Mouse (Mus musculus) embryo, embryonic 10.5 days (tissue): ENCODE results near the gene Pkd1l3.

ENCODE experiments used
- DNase-seq: peaks from one replicate; pipeline ENCODE4 v3.0.0-alpha.2; 2015; ENCODE audit warnings: low spot score

The Pkd1l3 gene

DNA sequence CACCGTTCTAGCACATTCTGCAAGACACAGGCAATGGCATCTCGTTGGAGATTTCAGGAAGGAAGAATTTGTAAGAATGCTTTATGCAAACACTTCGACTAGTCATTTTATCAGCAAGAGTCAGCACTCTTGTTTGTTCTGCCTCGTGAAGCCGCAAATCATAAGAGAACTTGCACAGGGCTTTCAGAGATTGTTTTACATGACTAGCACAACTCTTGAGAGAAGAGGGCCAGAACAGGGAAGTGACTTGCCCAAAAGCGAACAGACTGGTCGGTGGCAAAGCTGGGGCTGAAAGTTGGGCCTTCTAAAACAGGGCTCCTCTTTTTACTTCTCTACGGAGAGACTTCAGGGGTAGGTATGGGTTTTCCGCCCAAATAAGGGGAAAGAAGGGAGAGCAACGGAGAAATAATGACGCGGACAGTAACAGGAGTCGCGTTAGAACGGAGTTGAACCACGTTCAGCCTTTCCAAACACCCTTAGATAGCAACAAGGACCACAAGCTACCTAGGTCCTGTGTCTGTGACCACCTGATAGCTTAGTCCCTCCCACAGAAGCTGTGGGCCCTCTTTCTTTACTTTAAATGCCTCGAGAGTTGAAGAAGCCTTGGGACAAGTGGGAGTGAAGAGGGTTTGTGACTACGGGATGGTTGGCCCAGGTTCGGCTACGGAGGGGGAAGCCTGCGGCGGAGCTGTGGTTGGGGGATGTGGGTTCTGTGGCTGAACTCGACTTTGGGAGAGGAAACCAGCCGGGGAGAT lies 90.4 kb downstream of the Pkd1l3 start:
- DNase-seq, result no peak

DNA sequence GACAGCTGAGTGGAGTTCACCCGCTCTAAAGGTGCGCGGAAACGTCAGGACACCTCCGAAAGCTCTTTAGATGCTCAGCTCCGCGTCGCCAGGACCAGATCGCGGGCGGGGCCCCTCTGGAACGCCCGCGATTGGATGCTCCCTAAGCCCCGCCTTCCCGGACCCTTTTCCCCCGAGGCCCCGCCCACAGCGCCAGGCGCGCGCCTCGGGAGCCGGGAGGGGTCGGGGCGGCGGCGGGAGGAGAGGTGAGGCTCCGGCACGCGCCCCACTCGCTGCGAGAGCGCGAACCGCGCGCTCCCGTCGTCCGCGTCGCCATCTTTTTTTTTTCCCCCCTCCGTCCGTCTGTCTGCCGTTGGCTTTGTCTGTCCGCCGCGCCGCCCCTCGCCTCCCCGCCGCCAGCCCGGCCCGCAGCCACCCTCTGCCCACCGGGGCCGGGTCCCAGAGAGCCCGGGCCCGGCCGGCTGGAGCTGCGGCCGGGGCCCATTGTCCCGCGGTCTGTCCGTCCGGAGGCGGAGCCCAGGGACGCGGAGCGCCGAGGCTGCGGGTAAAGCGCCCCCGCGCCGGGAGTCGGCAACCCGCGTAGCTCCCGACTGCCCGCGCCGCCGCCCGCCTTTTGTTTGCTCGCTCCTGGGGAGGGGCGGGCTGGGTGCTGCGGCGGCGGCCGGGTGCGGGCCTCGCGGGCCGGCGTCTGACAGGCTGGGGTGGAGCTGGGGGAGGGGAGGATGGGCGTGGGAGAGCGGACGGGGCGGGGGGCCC lies 91.2 kb downstream of the Pkd1l3 start, which contains the start of gene Zfp821:
Gene Zfp821 (plus strand): TSS at position 227 of the 756 bp plus-strand sequence.
- DNase-seq, result peak; percentile 98

DNA sequence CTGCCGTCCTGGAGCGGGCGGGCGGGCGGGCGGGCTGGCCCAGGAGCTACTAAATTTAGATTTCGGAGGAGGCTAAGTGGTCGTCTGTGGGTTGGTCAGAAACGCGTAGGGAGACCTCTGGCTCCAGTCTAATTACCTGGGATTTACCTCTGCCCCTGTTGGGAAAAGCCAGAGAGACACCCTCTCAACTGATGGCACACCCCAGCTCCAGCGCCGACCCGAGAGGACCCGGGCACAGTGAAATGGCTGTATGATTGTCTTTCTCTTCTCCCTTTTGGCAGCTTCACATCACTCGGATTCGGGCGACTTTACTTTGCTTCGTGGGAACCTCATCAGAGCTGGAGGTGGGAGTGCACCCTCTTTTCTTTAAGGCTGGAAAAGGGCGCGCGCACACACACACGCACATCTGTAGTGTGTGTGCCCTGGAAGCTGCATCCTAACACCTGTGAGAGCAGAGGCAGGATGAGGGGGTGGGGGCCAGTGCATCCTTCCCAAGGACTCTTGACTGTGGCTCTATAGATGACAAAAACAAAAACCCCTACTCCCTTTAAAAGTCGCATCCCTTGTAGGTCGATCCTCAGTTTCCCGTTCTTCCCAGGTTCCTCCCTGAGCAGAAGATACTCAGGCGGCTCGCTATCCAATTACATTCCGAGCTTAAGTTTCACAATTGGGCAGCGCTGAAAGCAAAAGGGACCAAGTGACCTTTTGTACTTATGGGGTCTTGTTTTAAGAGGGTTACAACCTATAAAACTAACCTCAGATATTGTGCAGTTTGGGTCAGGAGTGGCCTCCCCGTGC lies 92.0 kb downstream of the Pkd1l3 start:
- no peak for DNase-seq

DNA sequence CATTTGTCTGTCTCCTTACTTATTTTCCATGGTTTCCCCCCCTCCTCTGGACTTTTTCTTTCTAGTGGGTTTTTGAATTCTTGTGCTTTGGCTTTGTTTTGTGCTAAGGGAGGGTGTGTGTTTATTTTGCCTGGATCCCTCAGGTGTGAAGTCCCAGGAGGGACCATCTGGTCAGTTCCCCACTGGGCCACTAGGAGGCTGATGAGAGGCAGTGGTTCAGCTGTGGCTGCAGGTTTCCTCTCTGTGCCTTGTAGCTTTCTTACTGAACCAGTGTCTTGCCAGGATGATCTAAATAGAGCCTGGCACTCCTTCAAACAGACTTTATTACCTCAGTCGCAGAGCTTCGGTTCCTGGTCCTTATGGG lies 92.5 kb downstream of the Pkd1l3 start:
- DNase-seq, result peak; percentile 86

DNA sequence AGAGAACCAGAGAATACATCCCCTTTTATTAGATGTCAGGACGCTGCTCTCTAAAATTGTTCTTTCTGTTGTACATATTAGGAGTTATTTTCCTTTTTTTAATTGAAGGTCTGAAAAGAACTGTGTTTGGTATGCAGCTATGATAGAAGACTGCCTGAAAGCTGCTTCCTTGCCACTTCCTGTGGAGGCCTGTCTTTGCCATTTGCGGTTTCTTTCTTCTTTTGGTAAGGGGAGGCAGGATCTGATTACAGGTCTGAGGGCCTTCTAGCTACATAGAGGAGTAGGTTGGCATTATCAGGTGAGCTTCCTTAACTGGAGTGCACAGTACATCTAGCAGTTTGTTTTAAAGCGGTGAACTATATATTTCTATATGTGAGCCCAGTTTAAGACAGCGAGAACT lies 93.6 kb downstream of the Pkd1l3 start:
- DNase-seq, result no peak

DNA sequence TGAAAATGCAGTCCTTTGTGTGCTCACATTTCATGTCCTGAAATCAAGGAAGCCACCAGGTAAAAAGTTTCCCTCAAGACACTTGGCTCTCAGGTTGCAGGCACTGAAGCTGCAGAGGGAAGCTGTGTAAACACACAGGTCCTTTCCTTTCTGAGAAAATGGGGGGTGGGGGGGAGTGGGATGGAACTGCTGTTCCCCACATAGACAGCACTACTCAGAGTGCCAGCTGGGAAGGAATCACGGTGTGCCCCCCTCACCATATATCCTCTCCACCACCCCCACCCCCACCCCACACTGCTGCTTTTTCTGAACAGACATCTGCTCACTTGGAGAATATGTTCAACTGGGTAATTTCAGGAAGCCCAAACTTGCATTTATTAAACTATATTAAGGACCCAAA lies 98.2 kb downstream of the Pkd1l3 start:
- DNase-seq, result no peak

DNA sequence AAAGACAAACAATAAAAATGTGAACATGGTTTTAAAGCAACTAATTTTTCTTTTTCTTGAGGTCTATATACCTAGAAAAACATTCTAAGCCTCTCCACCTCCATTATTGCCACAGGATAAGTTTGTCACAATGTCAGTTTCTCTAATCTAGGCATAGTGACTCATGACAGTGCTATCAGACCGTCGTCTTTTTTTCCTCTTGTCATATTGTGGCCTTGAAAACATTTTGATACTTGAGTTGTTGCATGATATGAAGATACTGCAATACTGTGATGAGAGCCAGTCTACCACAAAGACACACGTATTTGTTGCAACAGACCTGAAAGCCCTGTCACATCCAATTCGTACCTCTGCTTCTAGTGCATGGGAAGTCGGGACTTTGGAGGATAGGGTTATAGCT lies 100.6 kb downstream of the Pkd1l3 start:
- DNase-seq, result no peak
